In genomic region chr10:90117836-90118235, GRCm38 (mm10) we compare ENCODE assay signal across 16 mouse cellular contexts.
DNase-seq lines count a peak whose midpoint lies in the region; ATAC-seq and TF ChIP-seq lines count a peak whose summit lies in the region.
"Had no signal": no experiment of that assay in that cellular context is flagged by ENCODE, and none has a peak within 500 bp of the region (broad histone marks: within the 10 kb centered on the region; RNA-seq: fewer than 3 reads in every experiment).

No protein-coding gene starts in this region.

- no peaks in the 10 kb centered on the region for H3K27me3 ChIP-seq in cerebellum, adult 2 months (ENCODE audit: control insufficient read depth, insufficient read depth, low read length)
- H3K27me3 ChIP-seq: forebrain, embryonic 13.5 days; heart, embryonic 13.5 days had no signal

- no peak for TF ChIP-seq POLR2A in cerebellum, adult 2 months (IDR thresholded peaks at IDR 0.05; ENCODE audit: borderline replicate concordance, insufficient read depth, low read length)

- WGBS in cerebellum, adult 2 months: 16% methylated on average over 2 of the region's 2 CpGs

- DNase-seq in cerebellum, postnatal 4 days (ENCODE audit: low spot score in 2 of 2): no peak
- DNase-seq in cerebellum, adult 2 months: peak; percentile 42 to 74
- peak; percentile 53 to 56 for DNase-seq in cerebellum, postnatal 10 days
- no peak for DNase-seq in kidney, postnatal 36 days
- no peak for DNase-seq in B cell, adult 2 months
- DNase-seq in lung, postnatal 36 days: no peak
- DNase-seq: adrenal gland, postnatal 14 days; gastrocnemius, postnatal 36 days; heart, adult 11 months; heart, postnatal 36 days; kidney, adult 11 months had no signal

- peak; percentile 78 for ATAC-seq in cerebellum, adult (ENCODE audit: insufficient number of reproducible peaks, low FRiP score, low TSS enrichment)
- ATAC-seq: forebrain, embryonic 13.5 days; hindbrain, postnatal 0 days had no signal

- no peak overlapping the region for H3K4me3 ChIP-seq in cerebellum, adult 2 months (replicated peaks; ENCODE audit: insufficient read depth, low read depth, low read length)
- H3K4me3 ChIP-seq: embryonic facial prominence, embryonic 10.5 days; forebrain, embryonic 13.5 days; heart, embryonic 13.5 days had no signal

- no peak overlapping the region for H3K27ac ChIP-seq in cerebellum, adult 2 months (ENCODE audit: insufficient read depth, low read length)
- H3K27ac ChIP-seq: embryonic facial prominence, embryonic 10.5 days; forebrain, embryonic 13.5 days; heart, embryonic 13.5 days; hindbrain, postnatal 0 days had no signal

- no peaks in the 10 kb centered on the region; the same call in 1 of the 2 replicates for H3K4me1 ChIP-seq in cerebellum, adult 2 months (ENCODE audit: control insufficient read depth, insufficient read depth, low read length)
- H3K4me1 ChIP-seq: embryonic facial prominence, embryonic 10.5 days; forebrain, embryonic 13.5 days; heart, embryonic 13.5 days had no signal

- no peak for TF ChIP-seq CTCF in cerebellum, adult 2 months (IDR thresholded peaks at IDR 0.05; ENCODE audit: borderline replicate concordance, insufficient read depth, low read depth, low read length)

Comparison
In these comparisons a context has a peak if more than half of its experiments do, and no peak if none do; other contexts are left out.
1. DNase-seq: peak in cerebellum, adult 2 months (2 of 2) and cerebellum, postnatal 10 days (2 of 2); none in cerebellum, postnatal 4 days (0 of 2), kidney, postnatal 36 days (0 of 2), B cell, adult 2 months (0 of 2) and lung, postnatal 36 days (single experiment).